Mouse (Mus musculus): ENCODE measurements around the gene Carhsp1. TPM values are rescaled to one million over a fixed set of nuclear protein-coding genes. Genes with fewer than 3 reads are reported as not detected.
A peak's percentile ranks its signal among the peaks of the same experiment; 100 is the strongest.

The Carhsp1 gene
- total RNA-seq (2014; rRNA removed) (55.6 and 57.5 TPM in 2 replicates), polyA plus RNA-seq (2012; rRNA removed) (125 and 126 TPM in 2 replicates)

DNA sequence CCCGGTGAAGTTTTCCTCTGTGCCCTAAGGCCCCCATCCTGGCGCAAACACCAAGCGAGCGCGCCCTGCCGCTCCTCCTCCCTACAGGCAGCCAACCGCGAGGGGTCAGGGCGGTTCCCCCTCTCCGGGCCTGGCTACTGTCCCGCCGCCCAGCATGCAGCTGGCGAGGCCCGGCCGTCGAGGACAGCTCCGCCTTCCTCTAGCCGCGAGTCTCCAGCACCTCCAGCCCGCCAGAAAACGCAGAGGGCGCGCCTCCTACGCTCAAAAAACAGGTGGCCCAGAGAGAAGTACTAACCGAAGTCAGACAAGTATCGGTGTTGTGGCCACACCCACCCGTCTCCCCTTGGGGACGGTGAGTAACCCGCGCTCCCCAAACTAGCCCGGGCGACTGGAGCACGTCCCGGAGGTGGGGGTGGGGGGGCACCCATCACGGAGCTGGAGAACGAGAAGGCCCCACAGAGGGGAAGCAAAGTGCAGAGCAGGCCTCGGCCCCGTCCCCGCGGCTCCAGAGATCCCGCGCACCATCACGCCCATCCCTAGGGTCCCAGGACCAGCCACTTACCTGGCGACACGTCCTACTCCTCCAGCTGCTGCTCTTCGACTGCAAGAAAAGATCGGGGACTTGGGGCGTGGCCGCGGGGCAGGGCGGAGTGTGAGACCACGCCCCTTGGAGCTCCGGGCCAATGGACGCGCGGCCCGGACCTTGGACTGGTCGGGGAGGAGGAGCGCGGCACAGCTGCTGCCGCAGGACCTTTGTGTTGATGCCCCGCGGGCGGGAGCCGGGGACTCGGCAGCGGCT, at the start of gene Carhsp1:
Gene Carhsp1 (minus strand): TSS at position 605 of the 799 bp plus-strand sequence.
- under 1% methylated on average over 67 of the region's 67 CpGs for WGBS

DNA sequence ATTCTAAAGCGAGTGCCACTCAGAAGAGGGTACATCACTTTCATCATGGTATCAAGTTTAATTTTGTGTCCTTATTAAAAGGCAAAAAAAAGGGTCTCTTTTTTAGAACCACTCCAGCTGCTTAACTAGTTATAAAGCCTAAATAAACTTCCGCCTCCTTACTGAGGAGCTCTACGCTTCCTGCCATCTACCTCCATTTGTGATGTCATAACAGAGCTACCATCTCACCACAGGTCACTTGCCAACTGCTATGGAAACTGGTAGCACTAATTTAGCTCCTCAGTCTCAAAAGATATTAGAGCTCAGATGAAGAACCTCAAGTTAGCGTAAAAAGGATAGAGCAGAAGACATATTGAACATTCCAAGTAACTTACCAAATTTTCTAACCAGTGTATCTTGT, 48.5 kb upstream of the Carhsp1 start:
- H3K4me3 ChIP-seq (ENCODE audit: insufficient read depth, low read depth, low read length): no peak overlapping the region
- no peak for TF ChIP-seq POLR2A (IDR thresholded peaks at IDR 0.05; ENCODE audit: extremely low read depth, insufficient read depth, low read length)
- TF ChIP-seq CTCF (IDR thresholded peaks at IDR 0.05; ENCODE audit: low read depth, low read length): no peak

More for the DNA sequence above, at the start of gene Carhsp1:
- H3K36me3 ChIP-seq (ENCODE audit: control insufficient read depth, insufficient read depth, low read length): no peaks in the 10 kb centered on the region
- TF ChIP-seq POLR2A (IDR thresholded peaks at IDR 0.05; ENCODE audit: extremely low read depth, insufficient read depth, low read length): peak; percentile 92
- 0 out of 2 replicates have a peak, but pooled peaks have one; percentile 24 for TF ChIP-seq CTCF (IDR thresholded peaks at IDR 0.05; ENCODE audit: low read depth, low read length)
- peak; percentile 85 for DNase-seq (ENCODE audit: extremely low read depth, low read depth, low spot score)
- peak within 1 kb of the TSS; percentile 88 for H3K9ac ChIP-seq (ENCODE audit: low read depth, low read length)
- peak within 1 kb of the TSS; percentile 90 for H3K4me3 ChIP-seq (ENCODE audit: insufficient read depth, low read depth, low read length)
- peak within 1 kb of the TSS; percentile 93 for H3K27ac ChIP-seq (replicated peaks; ENCODE audit: insufficient read depth, low read depth, low read length)
- peaks cover 41% of the 10 kb centered on the region for H3K4me1 ChIP-seq (ENCODE audit: control insufficient read depth, insufficient read depth, low read length)
- peaks cover 37% of the 10 kb centered on the region for H3K79me2 ChIP-seq (ENCODE audit: control insufficient read depth, insufficient read depth, low read length)
- no peaks in the 10 kb centered on the region for H3K27me3 ChIP-seq (ENCODE audit: control insufficient read depth, insufficient read depth, low read length)

DNA sequence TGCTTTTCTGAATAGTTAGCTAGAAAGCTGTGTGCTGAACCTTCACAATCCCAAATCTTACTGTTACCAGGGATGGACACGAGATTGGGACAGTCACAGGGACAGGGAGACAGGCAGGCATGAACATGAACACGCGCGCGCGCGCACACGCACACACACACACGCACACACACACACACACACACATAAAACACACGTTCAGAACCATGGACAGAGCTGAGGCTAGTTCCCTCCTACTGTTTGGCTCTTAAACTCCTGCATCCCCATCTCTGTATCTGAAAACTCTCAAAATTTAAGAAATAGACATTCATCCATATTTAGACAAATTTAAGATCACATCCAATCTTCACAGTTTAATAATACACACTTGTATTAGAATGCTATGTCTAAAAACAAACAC, 45.8 kb upstream of the Carhsp1 start:
- Histone ChIP-seq H3K9ac (ENCODE audit: low read depth, low read length) (no peak overlapping the region), H3K4me1 (ENCODE audit: control insufficient read depth, insufficient read depth, low read length) (peaks cover 2% of the 10 kb centered on the region; the same call in 1 of the 2 replicates), H3K27ac (replicated peaks; ENCODE audit: insufficient read depth, low read depth, low read length) (no peak overlapping the region), H3K79me2 (ENCODE audit: control insufficient read depth, insufficient read depth, low read length) (peaks cover 57% of the 10 kb centered on the region), H3K27me3 (ENCODE audit: control insufficient read depth, insufficient read depth, low read length) (no peaks in the 10 kb centered on the region), H3K36me3 (ENCODE audit: control insufficient read depth, insufficient read depth, low read length) (peaks cover 26% of the 10 kb centered on the region), H3K4me3 (ENCODE audit: insufficient read depth, low read depth, low read length) (no peak overlapping the region)
- no peak for DNase-seq (ENCODE audit: extremely low read depth, low read depth, low spot score)
- WGBS: 88% methylated on average over 10 of the region's 10 CpGs
- TF ChIP-seq POLR2A (IDR thresholded peaks at IDR 0.05; ENCODE audit: extremely low read depth, insufficient read depth, low read length): no peak
- TF ChIP-seq CTCF (IDR thresholded peaks at IDR 0.05; ENCODE audit: low read depth, low read length): no peak

More for the DNA sequence above, 48.5 kb upstream of the Carhsp1 start:
- no peak overlapping the region for H3K27ac ChIP-seq (replicated peaks; ENCODE audit: insufficient read depth, low read depth, low read length)
- H3K4me1 ChIP-seq (ENCODE audit: control insufficient read depth, insufficient read depth, low read length): peaks cover 3% of the 10 kb centered on the region; the same call in 1 of the 2 replicates
- H3K79me2 ChIP-seq (ENCODE audit: control insufficient read depth, insufficient read depth, low read length): peaks cover 66% of the 10 kb centered on the region
- peaks cover 8% of the 10 kb centered on the region for H3K36me3 ChIP-seq (ENCODE audit: control insufficient read depth, insufficient read depth, low read length)
- DNase-seq (ENCODE audit: extremely low read depth, low read depth, low spot score): no peak
- H3K27me3 ChIP-seq (ENCODE audit: control insufficient read depth, insufficient read depth, low read length): no peaks in the 10 kb centered on the region
- 97% methylated on average over 4 of the region's 4 CpGs for whole genome bisulfite sequencing
- no peak overlapping the region for H3K9ac ChIP-seq (ENCODE audit: low read depth, low read length)

DNA sequence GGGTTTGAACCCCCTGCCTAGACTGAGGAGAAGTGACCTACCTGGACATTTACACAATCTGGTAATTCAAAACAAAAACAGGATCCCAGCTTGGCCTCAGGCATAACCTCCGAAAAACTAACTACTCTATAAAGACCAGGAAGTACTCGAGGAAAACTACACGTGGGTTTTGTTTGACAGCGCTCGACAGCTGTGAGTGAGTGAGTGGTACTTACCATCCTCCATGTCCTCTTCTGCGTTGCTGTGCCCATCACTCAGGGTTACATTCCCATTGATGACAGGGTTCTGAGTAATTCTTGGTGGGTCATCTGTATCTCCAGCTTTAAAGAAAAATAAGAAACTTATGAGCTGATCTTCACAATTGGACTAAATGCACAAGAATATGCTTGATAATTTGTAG, 44.3 kb upstream of the Carhsp1 start:
- Histone ChIP-seq H3K27me3 (ENCODE audit: control insufficient read depth, insufficient read depth, low read length) (no peaks in the 10 kb centered on the region), H3K27ac (replicated peaks; ENCODE audit: insufficient read depth, low read depth, low read length) (no peak overlapping the region), H3K36me3 (ENCODE audit: control insufficient read depth, insufficient read depth, low read length) (peaks cover 31% of the 10 kb centered on the region), H3K4me3 (ENCODE audit: insufficient read depth, low read depth, low read length) (no peak overlapping the region), H3K4me1 (ENCODE audit: control insufficient read depth, insufficient read depth, low read length) (no peaks in the 10 kb centered on the region; the same call in 1 of the 2 replicates), H3K79me2 (ENCODE audit: control insufficient read depth, insufficient read depth, low read length) (peaks cover 46% of the 10 kb centered on the region), H3K9ac (ENCODE audit: low read depth, low read length) (no peak overlapping the region)
- 71% methylated on average over 6 of the region's 6 CpGs for WGBS
- no peak for DNase-seq (ENCODE audit: extremely low read depth, low read depth, low spot score)
- TF ChIP-seq CTCF (IDR thresholded peaks at IDR 0.05; ENCODE audit: low read depth, low read length) (no peak), POLR2A (IDR thresholded peaks at IDR 0.05; ENCODE audit: extremely low read depth, insufficient read depth, low read length) (no peak)

DNA sequence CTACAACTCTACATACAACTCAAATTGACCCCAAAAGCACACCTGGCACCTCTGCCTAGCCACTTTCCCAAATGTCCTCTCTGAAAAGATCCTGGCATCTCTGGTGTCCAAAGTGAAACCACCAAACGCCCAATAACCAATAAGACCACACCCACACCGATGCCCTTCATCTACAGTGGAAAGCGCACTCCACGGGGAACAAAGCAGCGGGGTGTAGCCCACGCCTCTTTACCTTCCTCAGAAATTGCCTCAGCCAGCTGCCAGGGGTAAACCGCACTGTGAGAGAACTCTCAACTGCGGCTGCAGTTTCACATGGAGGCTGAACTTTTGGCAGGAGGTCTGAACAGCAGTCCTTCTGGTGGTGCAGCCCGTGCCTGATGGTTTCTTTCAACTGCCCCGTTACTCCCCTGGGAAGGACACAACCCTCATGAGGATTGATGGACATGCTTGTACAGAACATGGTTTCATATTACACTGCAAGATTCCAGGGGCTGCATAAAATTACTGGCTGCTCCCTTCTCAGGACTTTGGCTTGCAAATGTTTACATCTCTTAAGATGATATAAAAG, 43.6 kb upstream of the Carhsp1 start:
- no peak overlapping the region for H3K27ac ChIP-seq (replicated peaks; ENCODE audit: insufficient read depth, low read depth, low read length)
- no peaks in the 10 kb centered on the region for H3K27me3 ChIP-seq (ENCODE audit: control insufficient read depth, insufficient read depth, low read length)
- TF ChIP-seq POLR2A (IDR thresholded peaks at IDR 0.05; ENCODE audit: extremely low read depth, insufficient read depth, low read length) (no peak), CTCF (IDR thresholded peaks at IDR 0.05; ENCODE audit: low read depth, low read length) (no peak)
- peaks cover 35% of the 10 kb centered on the region for H3K36me3 ChIP-seq (ENCODE audit: control insufficient read depth, insufficient read depth, low read length)
- H3K79me2 ChIP-seq (ENCODE audit: control insufficient read depth, insufficient read depth, low read length): peaks cover 42% of the 10 kb centered on the region
- H3K4me3 ChIP-seq (ENCODE audit: insufficient read depth, low read depth, low read length): no peak overlapping the region
- WGBS: 87% methylated on average over 10 of the region's 10 CpGs
- H3K4me1 ChIP-seq (ENCODE audit: control insufficient read depth, insufficient read depth, low read length): no peaks in the 10 kb centered on the region; the same call in 1 of the 2 replicates
- no peak for DNase-seq (ENCODE audit: extremely low read depth, low read depth, low spot score)
- no peak overlapping the region for H3K9ac ChIP-seq (ENCODE audit: low read depth, low read length)
